Mouse (Mus musculus) midbrain, embryonic 12.5 days (tissue): ENCODE measurements at regions not wholly inside any gene's neighbourhood (a gene's known extent, or its start where the extent isn't known, plus 50 kb on each side); places are given as distances from the start of the nearest gene placed in this dataset.
A peak's percentile ranks its signal among the peaks of the same experiment; 100 is the strongest.

ENCODE experiments used
- ATAC-seq: fragments of 200-750 bp; cut with Nextera tagmentation; 2 replicates; pipeline ENCODE4 v1.8.0; 2017; ENCODE audit warnings: low read depth, moderate TSS enrichment, moderate library complexity; ENCODE audit not compliant: low FRiP score
- H3K27ac ChIP-seq: fragments of 300-500 bp; sonication (generic); replicated peaks from 2 replicates; pipeline ENCODE4 v1.5.1; 2016; ENCODE audit warnings: mild to moderate bottlenecking
- H3K27me3 ChIP-seq: fragments of 300-500 bp; sonication (generic); 2 replicates; pipeline ENCODE4 v1.6.1; 2016; ENCODE audit warnings: mild to moderate bottlenecking
- H3K36me3 ChIP-seq: fragments of 300-500 bp; sonication (generic); 2 replicates; pipeline ENCODE4 v1.6.1; 2016
- H3K4me1 ChIP-seq: fragments of 300-500 bp; sonication (generic); 2 replicates; pipeline ENCODE4 v1.6.1; 2016
- H3K4me2 ChIP-seq: fragments of 300-500 bp; sonication (generic); replicated peaks from 2 replicates; pipeline ENCODE4 v1.6.1; 2016; ENCODE audit warnings: mild to moderate bottlenecking, moderate library complexity
- H3K4me3 ChIP-seq: fragments of 300-500 bp; sonication (generic); 2 replicates; pipeline ENCODE4 v1.5.1; 2016; ENCODE audit warnings: mild to moderate bottlenecking
- H3K9ac ChIP-seq: fragments of 300-500 bp; sonication (generic); replicated peaks from 2 replicates; pipeline ENCODE4 v1.6.1; 2016; ENCODE audit warnings: mild to moderate bottlenecking, moderate library complexity
- H3K9me3 ChIP-seq: fragments of 300-500 bp; sonication (generic); 2 replicates; pipeline ENCODE4 v1.6.1; 2016; ENCODE audit warnings: mild to moderate bottlenecking
- WGBS: fragments of 180-500 bp; shearing (Covaris S2); methylation state at CpG from one replicate; pipeline ENCODE4 v1.1.7; 2016; 5-methylcytosine and 5-hydroxymethylcytosine counted together

DNA sequence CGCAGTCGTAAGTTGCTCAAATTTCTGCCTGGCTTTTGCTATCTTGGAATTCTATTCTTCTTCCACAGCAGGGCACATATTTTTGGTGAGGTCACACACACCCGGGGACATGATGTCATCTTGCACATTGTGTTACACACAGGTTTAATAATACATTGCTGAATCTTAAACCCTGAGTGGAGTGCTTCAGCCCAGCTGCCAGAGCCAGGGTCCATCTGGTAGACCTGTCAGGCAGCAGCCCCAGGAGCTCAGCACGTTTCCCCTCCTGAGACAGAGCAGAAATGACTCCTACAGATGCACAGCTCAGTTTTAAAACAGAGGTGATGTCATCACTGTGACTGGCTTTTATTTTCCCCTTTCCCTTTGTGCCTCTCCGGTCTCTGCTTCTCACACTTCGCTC lies 280.4 kb downstream of the Tgfb2 start:
- H3K4me1 ChIP-seq, result no peaks in the 10 kb centered on the region
- no peak overlapping the region for H3K27ac ChIP-seq
- no peaks in the 10 kb centered on the region for H3K36me3 ChIP-seq
- H3K9ac ChIP-seq, result no peak overlapping the region
- 88% methylated on average over 6 of the region's 6 CpGs for whole genome bisulfite sequencing
- no peak overlapping the region for H3K4me3 ChIP-seq
- no peak overlapping the region for H3K4me2 ChIP-seq
- no peaks in the 10 kb centered on the region for H3K9me3 ChIP-seq
- no peaks in the 10 kb centered on the region for H3K27me3 ChIP-seq
- no peak for ATAC-seq

DNA sequence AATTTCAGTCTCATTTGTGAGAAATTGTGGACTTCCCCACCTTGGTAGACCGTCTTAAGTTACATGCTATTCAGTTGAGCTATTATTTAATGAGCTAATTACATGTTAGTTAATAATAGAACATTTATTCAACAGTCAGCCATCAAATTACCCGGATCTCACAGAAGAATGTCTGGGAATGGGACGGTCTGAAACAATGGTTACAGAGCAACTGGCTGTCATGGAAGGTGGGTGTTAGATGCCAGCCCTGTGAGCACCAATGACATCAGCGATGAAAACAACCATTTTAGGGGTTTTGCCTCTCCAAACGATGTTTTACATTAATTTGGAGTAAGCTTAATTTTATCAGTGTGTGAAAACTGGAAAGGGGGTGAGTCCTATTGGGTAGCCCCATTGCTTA lies 281.7 kb downstream of the Tgfb2 start:
- H3K4me3 ChIP-seq, result no peak overlapping the region
- 88% methylated on average over 5 of the region's 5 CpGs for WGBS

DNA sequence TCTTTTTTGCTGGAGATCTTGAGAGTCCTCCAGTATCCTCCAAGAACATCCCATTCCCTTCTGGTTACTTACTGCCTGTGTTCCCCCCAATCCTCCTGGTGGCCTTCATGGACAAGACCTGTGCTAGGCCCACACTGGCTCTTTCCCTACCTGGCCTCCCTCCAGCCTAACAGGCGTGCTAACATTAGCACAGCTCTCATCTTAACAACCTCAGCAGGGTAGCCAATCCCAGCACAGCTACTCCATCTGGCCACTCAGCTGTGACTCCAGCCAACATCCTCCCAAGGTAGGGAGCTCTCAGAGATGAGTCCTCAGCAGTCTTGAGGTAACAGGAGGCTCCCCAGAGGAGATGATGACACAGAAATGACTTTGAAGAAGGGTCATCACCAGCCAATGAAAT lies 288.7 kb downstream of the Tgfb2 start:
- Histone ChIP-seq H3K27ac (no peak overlapping the region), H3K4me3 (no peak overlapping the region), H3K4me2 (no peak overlapping the region), H3K9me3 (no peaks in the 10 kb centered on the region), H3K4me1 (peaks cover 3% of the 10 kb centered on the region; the same call in 1 of the 2 replicates), H3K27me3 (no peaks in the 10 kb centered on the region), H3K36me3 (no peaks in the 10 kb centered on the region), H3K9ac (no peak overlapping the region)
- no peak for ATAC-seq
- 71% methylated on average over 1 of the region's 1 CpGs for WGBS

More for the DNA sequence above, 281.7 kb downstream of the Tgfb2 start:
- H3K36me3 ChIP-seq, result no peaks in the 10 kb centered on the region
- H3K27me3 ChIP-seq, result no peaks in the 10 kb centered on the region
- no peak overlapping the region for H3K27ac ChIP-seq
- H3K9ac ChIP-seq, result no peak overlapping the region
- no peak overlapping the region for H3K4me2 ChIP-seq
- ATAC-seq, result no peak
- H3K4me1 ChIP-seq, result no peaks in the 10 kb centered on the region
- no peaks in the 10 kb centered on the region for H3K9me3 ChIP-seq

DNA sequence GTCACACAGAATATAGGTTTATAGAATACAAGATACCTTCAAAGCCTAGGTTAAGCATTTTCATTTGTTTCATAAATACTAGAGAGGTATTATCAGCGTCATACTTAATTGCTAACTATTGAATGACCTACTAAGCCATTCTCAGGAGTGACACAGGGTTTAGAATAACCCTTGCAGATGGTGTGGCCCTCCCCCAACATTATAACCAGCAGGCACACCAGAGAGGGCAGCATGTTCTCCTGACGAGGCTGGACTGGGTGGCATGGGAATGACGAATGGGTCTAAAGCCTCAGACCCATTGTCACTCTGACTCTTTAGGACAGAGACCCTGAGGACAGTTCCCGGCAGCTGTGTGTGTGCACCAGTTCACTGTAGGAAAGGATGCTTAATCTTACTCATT lies 290.5 kb downstream of the Tgfb2 start:
- ATAC-seq, result no peak

DNA sequence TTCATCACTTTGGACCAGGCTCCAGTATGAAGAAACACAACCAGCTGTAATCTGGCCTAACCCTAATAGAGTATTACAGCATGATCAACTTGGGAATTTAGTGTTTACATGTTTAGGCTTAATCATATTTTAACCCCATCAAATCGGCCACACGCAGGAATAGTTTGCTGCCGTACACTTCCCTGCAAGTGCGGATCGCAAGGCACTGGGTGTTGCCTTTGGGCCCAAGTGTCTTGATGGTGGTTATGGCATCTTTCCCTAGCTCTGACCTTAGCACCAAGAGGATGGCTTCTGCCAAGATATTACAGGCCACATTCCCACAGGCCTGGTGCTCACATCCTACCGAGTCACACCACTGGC lies 291.9 kb downstream of the Tgfb2 start:
- Histone ChIP-seq H3K36me3 (no peaks in the 10 kb centered on the region), H3K27me3 (no peaks in the 10 kb centered on the region)
- WGBS, result 93% methylated on average over 6 of the region's 6 CpGs

More for the DNA sequence above, 290.5 kb downstream of the Tgfb2 start:
- no peak overlapping the region for H3K27ac ChIP-seq
- no peak overlapping the region for H3K4me3 ChIP-seq
- no peak overlapping the region for H3K4me2 ChIP-seq
- H3K4me1 ChIP-seq, result peaks cover 3% of the 10 kb centered on the region; the same call in 1 of the 2 replicates
- no peak overlapping the region for H3K9ac ChIP-seq
- WGBS, result 87% methylated on average over 4 of the region's 4 CpGs
- no peaks in the 10 kb centered on the region for H3K27me3 ChIP-seq
- no peaks in the 10 kb centered on the region for H3K36me3 ChIP-seq
- H3K9me3 ChIP-seq, result no peaks in the 10 kb centered on the region

DNA sequence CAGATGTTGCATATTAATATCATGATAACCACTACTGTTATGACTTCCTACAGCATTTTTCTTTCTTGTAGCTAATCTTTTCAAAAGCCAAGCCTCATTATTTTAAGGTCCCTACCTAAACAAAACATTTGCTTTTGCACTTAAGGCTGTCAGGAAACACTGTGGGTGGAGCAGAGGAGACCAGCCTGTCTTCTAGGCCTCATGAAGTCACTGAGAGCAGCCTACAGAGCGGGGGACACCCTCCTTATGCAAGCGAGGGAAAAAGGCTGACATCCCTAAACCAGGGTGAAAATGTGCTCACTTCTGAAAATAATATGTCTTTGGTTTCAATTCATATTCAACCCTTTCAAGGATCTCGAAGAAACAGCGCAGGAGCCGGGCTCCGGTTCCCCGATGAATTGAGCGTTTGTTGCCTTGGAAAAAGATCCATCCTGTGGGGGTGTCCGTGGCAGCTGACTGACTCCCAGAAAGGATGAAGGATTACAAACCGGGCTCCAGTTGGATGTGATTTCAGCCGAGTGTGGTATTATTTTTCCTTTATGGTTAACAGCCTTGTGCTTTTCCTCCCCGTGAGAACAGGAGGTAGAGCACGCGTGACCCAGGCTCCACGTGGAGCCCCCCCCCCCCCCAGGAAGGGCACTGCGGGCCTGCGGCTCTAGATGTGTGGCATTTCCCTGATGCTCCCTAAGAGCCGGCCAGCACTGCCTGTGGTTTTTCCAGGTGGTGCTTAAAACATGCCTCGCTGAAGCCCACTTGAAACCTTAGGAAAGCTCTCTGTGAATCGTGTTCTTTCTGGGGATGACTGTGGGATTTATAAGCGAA lies 292.5 kb downstream of the Tgfb2 start:
- WGBS, result 81% methylated on average over 19 of the region's 21 CpGs
- no peaks in the 10 kb centered on the region for H3K36me3 ChIP-seq
- no peaks in the 10 kb centered on the region for H3K9me3 ChIP-seq
- ATAC-seq, result no peak
- no peak overlapping the region for H3K4me3 ChIP-seq
- H3K27ac ChIP-seq, result no peak overlapping the region
- no peaks in the 10 kb centered on the region for H3K27me3 ChIP-seq
- H3K4me2 ChIP-seq, result no peak overlapping the region
- peaks cover 17% of the 10 kb centered on the region for H3K4me1 ChIP-seq
- no peak overlapping the region for H3K9ac ChIP-seq

More for the DNA sequence above, 291.9 kb downstream of the Tgfb2 start:
- Histone ChIP-seq H3K9me3 (no peaks in the 10 kb centered on the region), H3K4me2 (no peak overlapping the region), H3K4me3 (no peak overlapping the region), H3K4me1 (peaks cover 13% of the 10 kb centered on the region), H3K9ac (no peak overlapping the region), H3K27ac (no peak overlapping the region)
- ATAC-seq, result no peak

DNA sequence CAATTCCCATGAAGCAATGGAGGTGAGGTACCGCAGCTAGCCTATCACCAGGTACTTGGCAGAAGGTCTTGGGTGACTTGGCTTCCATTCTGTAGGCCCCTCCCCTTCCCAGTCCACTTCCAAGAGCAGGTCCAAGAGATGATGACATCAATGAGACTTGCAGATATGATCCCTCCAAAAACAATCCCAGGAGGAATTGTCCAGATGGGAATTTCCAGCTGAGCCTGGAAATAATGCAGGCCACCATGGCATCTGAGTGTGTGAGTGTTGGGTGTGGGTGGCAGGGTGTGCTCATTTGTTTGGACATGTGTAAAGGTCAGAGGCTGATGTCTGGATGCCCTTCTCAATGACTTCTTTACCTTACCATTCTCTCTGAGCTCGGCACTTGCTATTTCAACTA lies 293.5 kb downstream of the Tgfb2 start:
- ATAC-seq, result no peak
- Histone ChIP-seq H3K9me3 (no peaks in the 10 kb centered on the region), H3K36me3 (no peaks in the 10 kb centered on the region), H3K27ac (no peak overlapping the region), H3K4me2 (no peak overlapping the region), H3K9ac (no peak overlapping the region), H3K27me3 (no peaks in the 10 kb centered on the region), H3K4me3 (no peak overlapping the region), H3K4me1 (peaks cover 17% of the 10 kb centered on the region)
- 85% methylated on average over 2 of the region's 2 CpGs for WGBS

DNA sequence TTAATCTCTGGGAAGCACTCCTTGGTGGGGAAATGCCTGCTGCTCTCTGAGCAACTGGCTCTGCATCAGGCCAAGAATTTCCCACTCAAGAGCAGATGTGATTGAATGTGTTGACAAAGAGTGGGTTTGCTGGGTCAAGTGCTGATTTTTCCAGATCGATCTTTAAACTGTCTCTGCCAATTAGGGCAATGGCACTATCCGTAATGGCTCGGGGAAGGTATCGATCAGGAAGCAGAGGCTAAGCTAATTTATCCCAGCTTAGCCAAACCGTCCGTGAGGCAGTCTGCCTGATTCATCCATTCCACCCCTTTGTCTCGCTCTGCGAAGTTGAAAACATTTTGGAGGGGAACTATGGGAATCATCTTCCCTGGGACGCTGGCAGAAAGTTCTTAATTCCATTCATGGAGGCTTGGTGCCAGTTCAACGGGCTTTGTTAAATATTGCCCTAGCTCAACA lies 291.9 kb upstream of the Lyplal1 start:
- H3K27ac ChIP-seq, result no peak overlapping the region
- peak overlapping the region; percentile 41 for H3K4me2 ChIP-seq

DNA sequence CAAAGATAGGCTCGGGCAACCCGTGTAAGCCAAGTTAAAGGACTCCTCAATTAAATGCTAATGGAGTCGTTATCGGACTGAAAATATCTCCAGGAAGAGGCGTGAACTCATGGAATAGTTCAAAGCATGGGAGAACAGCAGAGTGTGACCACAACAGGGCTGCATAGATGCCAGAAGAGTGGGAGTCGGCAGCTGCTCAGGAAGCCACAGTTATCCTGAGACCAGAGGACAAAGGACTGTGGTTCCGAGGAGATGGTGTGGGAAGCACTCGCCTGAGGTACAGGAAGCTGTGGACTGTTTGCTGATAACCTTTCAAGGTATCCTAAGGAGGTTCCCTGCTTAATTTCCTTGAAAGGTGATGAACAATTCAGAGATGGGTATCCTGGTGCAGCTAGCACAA lies 290.5 kb upstream of the Lyplal1 start:
- no peak for ATAC-seq
- Histone ChIP-seq H3K4me2 (no peak overlapping the region), H3K27me3 (0 out of 2 replicates have a peak, but pooled peaks cover 3% of the 10 kb centered on the region), H3K4me1 (peaks cover 14% of the 10 kb centered on the region), H3K36me3 (no peaks in the 10 kb centered on the region), H3K27ac (no peak overlapping the region), H3K9me3 (no peaks in the 10 kb centered on the region), H3K4me3 (no peak overlapping the region), H3K9ac (no peak overlapping the region)
- WGBS, result 81% methylated on average over 8 of the region's 8 CpGs

More for the DNA sequence above, 291.9 kb upstream of the Lyplal1 start:
- Histone ChIP-seq H3K4me1 (peaks cover 17% of the 10 kb centered on the region), H3K9ac (0 out of 2 replicates have a peak overlapping the region, but pooled peaks have one; percentile 6), H3K36me3 (no peaks in the 10 kb centered on the region), H3K4me3 (0 out of 2 replicates have a peak overlapping the region, but pooled peaks have one; percentile 7), H3K9me3 (no peaks in the 10 kb centered on the region), H3K27me3 (no peaks in the 10 kb centered on the region)
- WGBS, result 17% methylated on average over 10 of the region's 10 CpGs
- peak; percentile 34 for ATAC-seq

DNA sequence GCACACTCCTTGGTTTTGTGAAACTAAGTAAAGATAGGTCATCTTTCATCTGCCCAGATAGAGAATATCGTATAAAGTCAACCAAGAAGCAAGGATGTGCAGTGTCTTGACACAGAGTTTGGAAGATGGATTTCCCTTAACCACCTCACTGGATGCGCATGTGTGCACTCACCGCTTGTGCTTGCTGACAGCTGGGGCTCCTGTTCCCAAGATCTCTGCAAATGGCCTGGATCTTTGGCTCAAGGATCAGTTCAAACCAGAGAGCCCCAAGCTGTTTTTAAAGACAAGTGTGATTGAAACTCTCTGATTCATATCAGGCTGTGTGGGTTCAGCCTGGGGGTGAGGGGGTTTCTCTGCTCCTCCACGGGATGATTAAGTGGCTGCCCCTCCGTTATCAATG lies 288.6 kb upstream of the Lyplal1 start:
- no peak for ATAC-seq
- no peaks in the 10 kb centered on the region for H3K36me3 ChIP-seq
- 0 out of 2 replicates have a peak, but pooled peaks cover 3% of the 10 kb centered on the region for H3K27me3 ChIP-seq
- H3K9me3 ChIP-seq, result no peaks in the 10 kb centered on the region
- peaks cover 14% of the 10 kb centered on the region for H3K4me1 ChIP-seq
- H3K4me3 ChIP-seq, result no peak overlapping the region
- no peak overlapping the region for H3K9ac ChIP-seq
- WGBS, result 87% methylated on average over 5 of the region's 5 CpGs
- no peak overlapping the region for H3K27ac ChIP-seq
- H3K4me2 ChIP-seq, result no peak overlapping the region

DNA sequence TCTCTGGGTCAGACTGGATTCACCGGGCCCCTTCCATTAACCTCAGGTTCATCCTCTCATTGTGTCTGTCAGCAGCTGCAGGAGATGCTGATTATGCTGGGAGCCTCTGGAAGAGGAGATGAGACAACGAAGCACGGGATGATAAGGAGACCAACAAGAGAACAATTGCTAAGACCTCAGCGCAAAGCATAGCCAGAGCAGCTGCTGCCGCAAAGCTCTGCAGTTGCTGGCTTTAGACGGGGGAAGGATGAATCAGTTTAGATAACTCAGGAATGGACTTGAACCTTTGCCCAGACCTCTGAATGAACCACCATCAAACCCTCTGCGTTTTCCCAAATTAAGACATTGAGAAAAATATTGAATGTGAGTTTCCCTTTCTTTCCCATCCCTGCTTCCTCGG lies 282.7 kb upstream of the Lyplal1 start:
- Histone ChIP-seq H3K36me3 (no peaks in the 10 kb centered on the region), H3K9me3 (no peaks in the 10 kb centered on the region), H3K27me3 (0 out of 2 replicates have a peak, but pooled peaks cover 3% of the 10 kb centered on the region), H3K9ac (no peak overlapping the region), H3K27ac (no peak overlapping the region), H3K4me2 (no peak overlapping the region), H3K4me1 (peaks cover 3% of the 10 kb centered on the region; the same call in 1 of the 2 replicates), H3K4me3 (no peak overlapping the region)
- no peak for ATAC-seq
- 44% methylated on average over 8 of the region's 8 CpGs for WGBS

DNA sequence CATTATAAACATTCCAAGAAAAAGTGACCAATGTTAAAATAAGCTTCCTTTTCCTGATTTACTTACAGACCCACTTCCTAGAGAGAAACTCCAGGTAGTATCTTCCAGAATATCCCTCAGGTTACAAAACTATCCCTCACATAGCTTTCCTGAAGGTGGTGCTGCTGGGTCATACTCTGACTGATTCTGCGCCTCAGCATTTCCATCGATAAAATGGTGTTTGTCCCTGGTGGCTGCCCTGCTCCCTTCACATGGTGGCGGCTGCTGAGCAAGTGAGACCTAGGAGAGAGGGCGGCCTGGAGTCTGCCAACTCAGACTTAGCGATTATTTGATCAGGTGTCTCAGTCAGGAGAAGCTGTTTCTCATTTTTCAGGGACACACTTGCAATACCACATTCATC lies 275.9 kb upstream of the Lyplal1 start:
- WGBS, result 58% methylated on average over 5 of the region's 5 CpGs
- H3K4me1 ChIP-seq, result no peaks in the 10 kb centered on the region
- H3K27ac ChIP-seq, result no peak overlapping the region
- no peaks in the 10 kb centered on the region for H3K9me3 ChIP-seq
- no peaks in the 10 kb centered on the region for H3K27me3 ChIP-seq
- no peak overlapping the region for H3K4me3 ChIP-seq
- no peak overlapping the region for H3K9ac ChIP-seq
- no peaks in the 10 kb centered on the region for H3K36me3 ChIP-seq
- no peak overlapping the region for H3K4me2 ChIP-seq
- no peak for ATAC-seq
